Mouse (Mus musculus): ENCODE measurements at regions not wholly inside any gene's neighbourhood (a gene's known extent, or its start where the extent isn't known, plus 50 kb on each side); places are given as distances from the start of the nearest gene placed in this dataset.

DNA sequence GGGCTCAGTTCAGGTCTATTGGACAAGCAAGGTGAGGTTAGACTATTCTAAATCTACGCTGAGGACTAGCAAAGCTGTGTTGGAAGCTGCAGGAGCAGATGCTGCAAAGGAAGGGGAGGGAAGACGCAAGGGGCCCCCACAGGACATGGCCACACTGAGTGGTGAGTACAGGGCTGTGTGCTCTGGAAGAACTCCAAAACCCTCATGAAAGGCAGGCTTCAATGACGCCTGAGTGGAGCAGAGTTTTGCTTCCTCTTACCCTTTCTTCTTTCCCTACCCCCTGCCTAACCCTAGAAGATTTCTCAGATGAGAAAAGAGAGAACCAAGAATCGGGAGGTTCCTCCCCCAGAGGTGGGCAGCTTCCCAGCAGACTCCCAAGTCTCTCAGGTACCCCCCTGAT is 61.9 kb upstream of the Neurl1b start:
- TF ChIP-seq POLR2A (IDR thresholded peaks at IDR 0.05; ENCODE audit: low read depth, low read length) (no peak), CTCF (conservative IDR thresholded peaks at IDR 0.05; ENCODE audit: insufficient read depth, insufficient read length, low read depth, low read length) (no peak)

Measured in kidney, adult 2 months (tissue).